Mouse (Mus musculus) kidney, postnatal 4 days (tissue): ENCODE results near the gene Lsm2.
"Not testable (repeated sequence)": the region's sequence is repeated elsewhere in the genome, so short reads cannot be mapped to it uniquely, and the experiment has no call there.

Experiments used
- DNase-seq, 2 experiments: peaks; one replicate each; pipeline ENCODE4 v3.0.0; 2021; ENCODE audit warnings: mixed read lengths in 2 of 2

Gene Lsm2

DNA sequence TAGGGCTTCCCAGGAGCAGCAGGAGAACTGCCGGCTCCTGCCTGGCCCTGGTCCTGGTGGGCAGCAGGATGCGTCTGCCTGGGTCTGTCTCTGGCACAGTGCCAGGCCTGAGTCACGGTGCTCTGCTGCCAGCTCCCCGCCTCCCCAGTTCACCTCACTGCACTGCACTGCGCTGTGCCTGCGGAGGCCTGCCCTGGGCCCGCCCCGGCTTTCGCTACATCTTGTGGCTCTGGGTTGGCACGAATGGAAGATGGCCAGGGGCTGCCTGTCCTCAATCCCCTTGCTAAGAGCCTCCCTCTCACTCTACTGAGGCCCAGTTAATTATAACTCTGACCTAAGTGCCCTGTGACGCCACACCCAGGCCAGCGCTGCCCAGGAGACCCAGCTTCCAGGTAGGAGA, 34.7 kb downstream of the Lsm2 start, which contains the start of gene Vwa7:
TSS of gene Vwa7 (plus strand) at position 204 of the 400 bp plus-strand sequence.
- peak; percentile 56 to 74 for DNase-seq

DNA sequence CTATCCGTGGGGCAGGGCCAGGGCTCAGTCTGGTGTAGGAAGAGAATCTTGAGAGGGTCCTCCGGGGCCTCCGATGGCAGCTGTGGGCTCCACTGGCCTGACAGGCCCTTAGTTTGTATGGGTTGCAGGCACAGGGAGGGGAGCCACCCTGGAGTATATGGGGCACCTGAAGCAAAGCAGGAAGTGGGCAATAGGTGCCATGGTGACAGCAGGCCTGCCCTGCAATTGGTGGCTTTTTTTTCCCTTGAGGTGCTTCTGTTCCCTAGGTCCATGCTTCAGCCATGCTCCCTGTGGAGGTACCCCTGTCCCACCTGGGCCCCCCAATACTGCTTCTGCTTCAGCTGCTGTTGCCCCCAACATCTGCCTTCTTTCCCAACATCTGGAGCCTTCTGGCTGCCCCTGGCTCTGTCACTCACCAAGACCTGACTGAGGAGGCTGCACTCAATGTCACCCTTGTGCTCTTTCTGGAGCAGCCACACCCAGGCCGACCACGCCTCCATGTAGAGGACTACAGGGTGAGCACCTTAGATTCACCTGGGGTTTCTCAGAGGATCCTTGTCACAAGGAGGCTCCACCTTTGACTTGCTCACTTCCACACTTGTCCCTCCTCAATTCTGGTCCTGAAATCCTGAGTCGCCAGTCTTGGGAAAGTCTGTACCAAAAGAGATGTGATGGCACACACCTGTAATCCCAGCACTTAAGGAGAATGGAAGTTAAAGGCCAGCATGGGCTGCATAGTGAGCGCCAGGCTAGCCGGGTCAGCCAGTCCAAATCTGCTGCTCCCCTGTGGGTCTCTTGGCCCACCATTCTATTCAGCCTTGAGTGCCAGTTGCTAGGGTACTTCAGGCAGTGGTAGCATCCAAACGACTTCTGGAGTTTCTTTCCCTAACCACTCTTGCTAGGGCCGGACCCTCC, 35.4 kb downstream of the Lsm2 start:
- DNase-seq = no peak

DNA sequence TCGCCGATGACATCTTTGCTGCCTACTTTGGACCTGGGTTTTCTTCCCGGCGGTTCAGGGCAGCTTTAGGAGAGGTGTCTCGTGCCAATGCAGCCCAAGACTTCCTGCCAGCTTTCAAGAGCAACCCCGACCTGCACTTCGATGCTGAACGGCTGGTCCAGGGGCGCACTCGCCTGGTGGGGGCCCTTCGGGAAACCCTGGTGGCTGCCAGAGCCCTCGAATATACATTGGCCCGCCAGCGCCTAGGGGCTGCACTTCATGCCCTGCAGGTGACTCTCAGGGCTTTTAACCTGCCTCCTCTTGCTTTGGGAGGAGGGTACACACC, 36.0 kb downstream of the Lsm2 start:
- DNase-seq = no peak

DNA sequence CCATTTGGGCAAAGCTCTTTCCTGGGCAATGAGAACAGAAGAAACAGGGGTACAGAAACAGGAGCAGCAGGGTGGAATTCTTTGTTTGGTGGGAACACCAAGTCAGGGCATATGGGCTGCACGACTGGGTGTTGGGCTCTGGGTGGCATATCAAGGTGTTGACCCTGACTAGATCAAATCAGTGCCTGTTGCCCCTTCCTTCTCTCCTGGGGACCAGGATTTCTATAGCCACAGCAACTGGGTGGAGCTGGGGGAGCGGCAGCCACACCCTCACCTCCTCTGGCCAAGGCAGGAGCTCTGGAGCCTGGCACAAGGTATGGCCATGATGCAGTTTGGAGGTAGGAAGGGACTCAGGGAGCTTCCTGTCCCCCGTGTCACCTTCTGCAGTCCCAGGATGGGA, 36.5 kb downstream of the Lsm2 start:
- DNase-seq = no peak

DNA sequence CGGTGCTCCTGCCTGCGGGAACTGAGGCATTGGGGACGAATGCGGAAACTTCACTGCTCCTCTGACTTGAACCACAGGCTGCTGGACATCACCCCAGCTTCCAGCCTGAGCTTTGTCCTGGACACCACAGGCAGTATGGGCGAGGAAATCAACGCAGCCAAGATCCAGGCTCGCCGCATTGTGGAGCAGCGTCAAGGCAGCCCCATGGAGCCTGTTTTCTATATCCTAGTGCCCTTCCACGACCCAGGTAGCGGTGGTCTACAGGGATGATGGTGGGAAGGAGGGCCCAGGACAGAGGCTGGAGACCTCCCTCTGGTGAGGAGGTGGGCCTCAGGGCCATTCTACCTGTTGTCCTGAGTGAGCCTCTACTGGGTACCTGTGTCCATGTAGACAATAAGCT, 38.2 kb downstream of the Lsm2 start:
- no peak for DNase-seq

DNA sequence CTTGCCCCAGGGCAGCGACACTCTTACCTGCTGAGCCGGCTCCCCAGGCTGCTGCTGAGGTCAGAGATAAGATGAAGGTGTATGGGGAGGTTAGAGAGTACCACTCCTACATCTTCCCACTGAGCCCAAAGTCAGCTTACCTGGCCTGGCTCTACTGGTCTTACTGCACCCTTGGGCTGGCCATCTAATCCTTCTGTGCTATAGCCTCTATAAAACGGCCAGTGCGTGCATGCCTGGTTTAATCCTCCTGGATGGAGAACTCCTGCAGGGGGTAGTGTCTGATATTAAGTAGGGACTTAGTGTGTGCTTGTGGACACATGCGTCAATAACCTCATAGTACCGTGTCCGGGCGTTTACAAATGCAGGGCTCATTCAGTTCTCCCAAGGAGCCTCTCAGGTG, 38.9 kb downstream of the Lsm2 start:
- DNase-seq = no peak

DNA sequence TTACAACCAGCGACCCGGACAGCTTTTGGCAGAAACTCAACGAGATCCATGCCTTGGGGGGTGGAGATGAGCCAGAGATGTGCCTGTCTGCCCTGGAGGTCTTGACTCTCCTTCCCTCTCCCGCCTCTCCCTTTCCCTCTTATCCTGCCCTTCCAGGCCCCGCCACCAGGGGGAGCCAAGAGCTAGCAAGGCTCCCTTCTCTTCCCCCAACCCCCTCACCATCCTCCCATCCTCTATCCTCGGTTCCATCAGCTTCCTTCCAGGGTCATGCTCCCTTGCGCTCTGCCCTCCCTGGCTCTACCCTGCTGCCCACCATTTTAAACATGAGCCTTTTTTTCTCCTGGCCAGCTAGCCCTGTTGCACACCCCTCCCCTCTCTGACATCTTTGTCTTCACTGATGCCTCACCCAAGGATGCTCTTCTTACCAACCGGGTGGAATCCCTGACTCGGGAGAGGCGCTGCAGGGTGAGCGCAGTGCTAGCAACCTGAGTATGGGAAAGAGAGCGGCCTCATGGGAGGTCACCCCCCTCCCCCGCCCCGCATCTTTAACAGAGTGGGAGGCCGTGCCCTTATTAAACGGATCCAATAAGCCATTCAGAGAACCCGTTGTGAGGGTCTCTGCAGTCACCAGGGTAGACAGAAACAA, 39.6 kb downstream of the Lsm2 start:
- DNase-seq = peak; percentile 94 to 95

DNA sequence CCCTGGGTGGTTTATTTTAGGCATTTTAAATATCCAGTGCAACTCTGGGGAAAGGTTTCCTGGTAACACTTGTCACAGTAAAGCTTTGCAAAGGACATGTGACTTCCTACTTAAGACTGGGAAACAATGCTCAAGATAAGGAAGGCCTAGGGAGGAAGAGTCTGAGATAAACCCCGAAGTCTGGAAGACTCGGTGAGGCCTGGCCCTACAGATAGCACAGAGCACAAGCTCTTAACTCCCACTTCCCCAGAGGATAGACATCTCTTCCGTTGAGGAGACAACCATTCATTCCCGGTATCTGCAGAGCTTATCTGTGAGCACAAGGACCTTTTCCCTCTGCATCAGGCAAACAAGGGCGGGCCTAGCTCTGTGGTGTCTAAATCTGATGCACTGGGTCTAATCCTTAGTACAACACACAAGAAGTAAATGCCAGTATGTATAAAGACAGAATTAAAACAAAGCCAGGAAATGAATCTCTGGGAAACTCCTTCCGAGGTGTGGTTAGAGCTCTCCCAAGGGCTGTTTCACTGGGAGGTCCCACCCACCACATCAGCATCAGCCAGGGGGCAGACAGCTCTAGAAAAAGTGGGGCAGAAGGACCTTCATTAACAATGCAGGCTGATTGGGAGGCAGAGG, 40.3 kb downstream of the Lsm2 start:
- DNase-seq = peak in 1 of 2 experiments; percentile 39

DNA sequence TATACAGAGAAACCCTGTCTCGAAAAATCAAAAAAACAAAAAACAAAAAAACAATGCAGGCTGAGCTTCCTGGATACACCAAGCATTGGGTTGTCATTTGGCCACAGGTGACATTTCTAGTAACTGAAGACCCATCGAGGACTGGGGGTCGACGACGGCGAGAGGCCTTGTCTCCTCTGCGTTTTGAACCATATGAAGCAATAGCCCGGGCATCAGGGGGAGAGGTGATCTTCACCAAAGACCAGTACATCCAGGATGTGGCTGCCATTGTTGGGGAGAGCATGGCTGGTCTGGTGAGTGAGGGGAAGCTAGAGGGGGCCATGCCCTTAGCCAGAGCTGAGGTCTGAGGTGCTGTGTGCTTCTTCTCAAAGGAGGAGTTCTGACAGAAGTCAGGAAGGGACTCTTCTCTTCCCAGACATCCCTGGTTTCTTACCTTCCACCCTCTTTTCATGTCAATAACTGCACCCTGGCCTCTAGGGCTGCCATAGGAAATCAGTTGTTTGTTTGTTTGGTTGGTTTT, 40.9 kb downstream of the Lsm2 start:
- DNase-seq = no peak

DNA sequence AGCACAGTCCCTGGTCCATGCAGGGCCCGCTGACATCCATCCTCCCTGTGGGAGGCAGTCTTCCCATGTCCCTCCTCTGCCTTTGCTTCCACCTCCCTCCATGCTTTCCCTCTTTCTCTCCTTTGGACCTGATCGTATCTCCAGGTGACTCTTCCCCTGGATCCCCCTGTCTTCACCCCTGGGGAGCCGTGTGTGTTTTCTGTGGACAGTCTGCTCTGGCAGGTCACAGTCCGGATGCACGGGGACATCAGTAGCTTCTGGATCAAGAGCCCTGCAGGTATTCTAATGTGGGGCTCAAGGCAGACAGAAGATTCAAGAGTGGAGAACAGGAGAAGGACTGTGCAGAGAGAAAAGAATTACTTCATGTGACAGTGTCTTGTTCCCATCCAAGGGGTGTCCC, 41.6 kb downstream of the Lsm2 start:
- no peak for DNase-seq

DNA sequence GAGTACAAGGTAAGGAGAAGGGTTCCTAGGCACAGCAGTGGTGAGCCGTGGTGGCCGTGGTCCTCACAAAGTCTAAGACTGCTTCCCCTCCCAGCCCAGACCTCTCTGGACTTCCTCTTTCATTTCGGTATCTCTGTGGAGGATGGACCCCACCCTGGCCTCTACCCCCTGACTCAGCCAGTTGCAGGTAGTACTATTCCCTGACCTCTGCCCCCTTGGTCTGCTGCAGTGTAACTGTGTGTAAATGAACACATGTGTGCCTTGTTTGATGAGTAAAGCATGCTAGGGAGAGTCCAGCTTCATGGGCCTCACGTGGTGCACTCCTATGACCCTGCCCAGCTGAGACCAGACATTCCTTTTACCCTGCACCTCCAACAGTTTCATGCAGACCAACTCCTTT, 42.1 kb downstream of the Lsm2 start:
- DNase-seq = no peak

DNA sequence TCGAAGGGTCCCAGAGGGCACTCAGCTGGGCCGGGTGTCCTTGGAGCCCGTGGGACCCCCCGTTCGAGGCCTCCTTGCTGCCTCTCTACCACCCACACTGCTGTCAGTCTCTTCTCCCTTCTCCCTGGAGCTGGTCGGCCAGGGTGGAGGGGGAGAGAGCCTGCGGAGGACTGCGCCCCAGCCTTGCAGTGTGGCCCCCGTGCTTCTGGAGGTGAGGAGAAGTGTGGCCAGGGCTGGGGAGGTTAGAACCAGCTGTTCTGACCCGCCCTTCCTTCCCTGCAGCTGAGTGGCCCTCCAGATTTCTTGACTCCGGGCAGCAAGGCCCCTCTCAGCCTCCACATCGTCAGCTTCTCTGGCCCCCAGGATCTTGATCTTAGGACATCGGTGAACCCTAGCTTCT, 42.6 kb downstream of the Lsm2 start:
- DNase-seq = no peak

DNA sequence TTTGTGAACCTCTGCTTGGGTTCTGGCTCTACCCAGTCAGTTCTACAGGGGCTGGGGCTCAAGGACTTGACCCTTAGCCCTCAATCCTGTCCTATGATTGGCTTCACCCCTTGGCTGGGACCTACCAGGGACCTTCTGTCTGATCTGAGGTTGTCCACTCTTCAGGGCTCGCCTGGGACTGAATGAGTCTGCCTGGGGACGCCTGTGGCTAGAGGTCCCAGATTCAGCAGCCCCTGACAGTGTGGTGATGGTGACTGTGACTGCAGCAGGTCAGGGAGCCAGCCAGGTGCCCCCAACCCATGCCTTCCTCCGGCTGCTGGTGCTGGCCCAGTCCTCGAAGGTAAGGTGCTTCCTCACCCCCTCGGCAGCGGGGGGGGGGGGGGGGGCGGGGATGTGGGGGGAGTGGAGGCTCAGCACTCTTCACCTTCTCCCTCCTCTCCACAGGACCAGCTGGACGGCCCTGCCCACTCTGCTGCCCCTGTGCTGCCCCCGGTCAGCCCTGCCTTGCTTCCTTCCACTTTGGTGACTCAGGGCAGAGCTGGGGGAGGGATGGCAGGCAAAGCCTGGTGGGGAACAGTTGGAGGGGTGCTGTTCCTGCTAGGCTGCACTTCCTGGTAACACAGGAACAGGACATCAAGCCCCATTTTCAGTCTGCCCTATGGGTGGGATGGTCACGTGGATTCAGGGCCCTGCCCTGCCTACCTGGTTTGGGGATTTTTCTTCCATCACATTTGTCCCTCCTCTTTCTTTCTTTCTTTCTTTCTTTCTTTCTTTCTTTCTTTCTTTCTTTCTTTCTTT, 43.2 kb downstream of the Lsm2 start:
- DNase-seq = peak in 1 of 2 experiments; percentile 55

DNA sequence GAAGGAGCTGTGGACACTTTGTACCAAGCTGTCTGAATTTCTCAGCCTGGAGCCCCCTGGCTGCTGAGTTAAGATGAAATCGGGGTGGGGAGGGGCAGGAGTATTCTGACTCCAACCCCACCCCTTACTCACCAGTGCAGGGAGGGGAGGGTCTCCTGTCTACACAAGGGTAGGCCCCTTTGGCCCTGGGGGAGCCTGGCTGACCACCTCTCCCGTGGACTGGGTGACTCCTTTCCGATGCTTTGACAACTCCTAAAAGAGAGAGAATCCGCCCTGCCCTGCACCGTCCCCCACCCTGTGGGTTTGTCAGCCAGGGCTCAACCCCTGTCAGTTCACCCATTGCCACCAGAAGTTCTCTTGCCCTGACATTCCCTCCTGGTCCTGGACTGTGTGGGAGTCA, 44.5 kb downstream of the Lsm2 start:
- DNase-seq = no peak

DNA sequence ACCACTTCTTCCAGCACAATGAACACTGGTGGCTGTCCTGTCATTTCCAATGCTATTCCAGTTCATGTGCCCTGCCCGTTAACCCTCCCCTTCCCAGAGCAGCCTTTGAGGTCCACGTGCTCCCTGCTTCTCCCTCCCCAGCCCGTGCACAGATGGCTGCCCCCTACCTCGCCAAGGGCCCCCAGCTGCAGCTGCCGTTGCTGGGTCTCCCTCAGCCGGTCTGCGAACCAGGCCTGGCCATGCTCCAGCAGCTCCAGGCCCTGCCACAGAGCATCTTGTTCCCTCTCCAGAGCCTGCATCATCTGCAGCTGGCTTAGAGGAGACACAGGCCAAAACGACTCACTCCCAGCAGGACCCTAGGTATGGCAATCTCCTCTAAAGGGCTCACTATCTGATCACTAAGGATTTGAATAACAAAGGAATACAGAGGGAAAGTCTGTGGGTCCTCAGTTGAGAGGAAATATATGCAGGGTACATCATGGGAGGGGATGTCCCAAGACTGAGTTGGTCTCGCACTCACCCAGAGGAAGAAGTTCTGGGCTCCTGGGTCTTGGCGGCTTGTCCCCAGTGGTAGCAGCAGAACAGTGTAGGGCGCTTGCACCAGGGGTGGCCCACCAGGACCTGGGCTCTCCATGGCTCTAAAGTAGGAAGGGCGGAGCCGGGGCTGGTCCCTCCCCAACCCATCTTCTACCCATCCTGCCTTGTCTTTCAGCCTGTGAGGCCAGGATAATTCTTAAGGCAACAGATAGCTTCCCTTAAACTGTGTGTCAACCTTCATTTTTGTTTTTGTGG, 45.8 kb downstream of the Lsm2 start, which contains the start of gene Sapcd1:
TSS of gene Sapcd1 (minus strand) at position 740 of the 792 bp plus-strand sequence.
- DNase-seq = peak; percentile 42 to 43

DNA sequence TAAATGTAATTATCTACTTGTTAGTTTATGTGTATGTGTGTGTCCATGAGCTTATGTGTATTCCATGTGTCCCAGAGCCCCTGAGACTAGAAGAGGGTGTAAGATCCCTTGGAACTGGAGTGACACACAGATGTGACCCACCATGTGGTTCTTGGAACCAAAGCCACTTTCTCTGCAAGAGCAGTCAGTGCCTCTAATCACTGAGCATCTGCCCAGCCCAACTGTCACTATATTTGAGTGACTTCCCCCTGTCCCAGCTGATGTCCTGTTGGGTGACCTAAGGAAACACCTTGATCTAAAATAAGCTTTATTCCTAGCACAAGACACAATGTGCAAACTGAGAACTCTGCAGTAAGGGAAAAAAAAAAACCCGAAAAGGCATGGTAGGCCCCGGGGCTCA, 46.7 kb downstream of the Lsm2 start:
- no peak for DNase-seq

DNA sequence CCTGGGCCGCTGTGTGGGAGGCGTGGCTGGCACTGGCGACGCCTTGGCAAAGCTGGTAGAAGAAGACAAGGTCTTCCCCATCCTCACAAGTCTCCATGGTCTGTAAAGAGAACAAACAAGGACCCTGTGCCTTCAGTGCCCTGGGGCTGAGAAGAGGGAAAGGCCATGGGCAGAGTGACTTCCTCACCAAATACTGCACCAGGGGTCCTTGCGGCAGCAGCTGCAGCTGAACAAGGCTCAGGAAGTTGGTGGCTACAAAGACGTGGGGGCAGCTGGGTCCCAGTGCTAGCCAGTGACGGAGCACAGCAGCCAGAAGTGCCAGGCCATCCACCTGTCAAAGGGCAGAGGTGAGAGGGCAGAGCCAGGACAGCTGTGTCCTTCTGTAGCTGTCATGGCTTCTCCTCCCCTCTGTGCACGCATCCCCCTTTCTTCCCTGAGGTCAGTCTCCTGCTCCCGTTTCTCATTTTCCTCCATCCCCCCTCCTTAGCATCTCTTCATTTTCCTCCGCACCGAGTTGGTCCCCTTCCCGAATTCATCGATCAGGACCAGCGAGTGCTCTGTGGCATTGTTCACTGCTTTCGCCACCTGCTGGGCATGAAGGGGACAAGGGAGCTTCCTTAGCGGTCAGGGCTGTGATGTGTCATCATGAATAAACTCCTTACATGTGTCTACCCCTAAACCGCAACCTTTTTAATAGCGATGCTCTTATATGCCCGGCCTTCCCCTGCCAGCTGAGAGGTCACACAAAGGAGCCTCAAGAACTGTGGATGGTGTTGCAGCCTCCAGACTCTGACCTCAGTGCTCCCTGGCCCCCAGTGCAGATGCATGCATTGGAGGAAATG, 48.2 kb downstream of the Lsm2 start:
- peak in 1 of 2 experiments; percentile 54 for DNase-seq

DNA sequence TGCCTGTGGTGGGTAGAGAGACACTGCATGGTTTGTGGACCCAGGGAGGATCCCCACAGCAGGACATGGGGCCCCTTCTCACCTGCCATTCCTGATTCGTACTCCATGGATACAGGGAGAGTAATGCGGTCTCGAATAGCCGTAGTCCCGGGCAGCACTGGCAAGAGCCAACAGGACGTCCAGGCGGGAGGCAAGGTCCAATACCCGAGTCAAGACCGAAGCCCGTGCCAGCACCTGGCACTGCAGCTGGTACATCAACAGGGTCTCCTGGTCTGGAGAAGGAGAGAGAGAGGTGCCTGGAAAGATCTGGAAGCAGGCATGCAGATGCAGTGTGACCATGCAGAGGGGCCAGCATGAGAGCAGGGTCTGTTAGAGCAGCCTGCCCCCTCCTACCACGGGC, 49.6 kb downstream of the Lsm2 start:
- DNase-seq = no peak

DNA sequence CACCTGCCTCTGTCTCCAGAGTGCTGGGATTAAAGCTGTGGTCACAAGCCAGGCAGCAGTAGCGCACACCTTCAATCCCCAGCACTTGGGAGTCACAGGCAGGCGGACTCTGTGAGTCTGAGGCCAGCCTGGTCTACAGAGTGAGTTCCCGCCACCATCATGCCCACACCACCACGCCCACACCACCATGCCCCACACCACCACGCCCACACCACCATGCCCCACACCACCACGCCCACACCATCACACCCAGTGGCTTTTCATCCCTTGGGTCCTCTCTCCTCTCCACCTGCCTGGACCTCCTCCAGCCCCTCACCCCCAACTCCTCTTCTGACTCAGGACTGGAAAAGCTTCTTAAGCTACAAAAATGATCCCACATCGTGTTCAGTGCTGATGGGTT, 50.2 kb downstream of the Lsm2 start:
- no peak for DNase-seq

DNA sequence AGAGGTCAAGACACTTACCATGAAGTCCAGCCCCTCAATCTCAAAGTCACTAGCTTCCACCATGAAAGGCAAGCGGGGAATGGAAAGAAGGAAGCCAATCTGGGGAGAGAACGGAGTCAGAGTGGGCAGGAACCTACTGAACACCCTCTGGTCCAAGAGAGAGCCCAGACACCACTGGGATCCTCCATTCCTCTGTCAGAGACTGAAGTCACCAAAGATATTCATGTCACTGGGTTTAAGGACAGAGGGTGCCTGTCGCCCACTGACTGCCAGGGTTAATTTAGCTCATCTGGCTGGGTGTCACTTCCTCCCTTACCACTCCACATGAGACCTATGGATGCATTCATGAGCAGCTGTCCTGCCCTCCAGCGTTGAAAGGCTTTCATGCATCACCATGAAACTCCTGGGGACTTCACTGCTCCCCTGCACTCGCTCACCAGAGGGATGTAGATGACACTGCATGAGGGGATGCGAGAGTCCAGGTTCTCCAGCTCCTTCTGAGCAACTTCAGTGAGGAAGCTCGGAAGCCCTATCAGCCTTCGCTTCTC, 50.7 kb downstream of the Lsm2 start:
- no peak for DNase-seq

DNA sequence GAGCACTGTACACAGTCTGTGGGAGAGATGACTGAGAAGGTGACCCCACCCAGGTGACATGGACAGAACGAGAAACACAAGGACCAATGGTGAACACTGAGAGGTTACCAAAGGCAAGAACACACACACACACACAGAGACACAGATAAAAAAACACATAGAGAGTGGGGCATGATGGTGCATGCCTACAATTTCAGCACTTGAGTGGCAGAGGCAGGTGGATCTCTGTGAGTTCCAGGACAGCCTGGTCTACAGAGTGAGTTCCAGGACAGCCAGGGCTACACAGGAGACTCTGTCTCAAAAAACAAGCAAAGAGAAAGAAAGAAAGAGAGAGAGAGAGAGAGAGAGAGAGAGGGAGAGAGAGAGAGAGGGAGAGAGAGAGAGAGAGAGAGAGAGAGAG, 52.0 kb downstream of the Lsm2 start:
- DNase-seq = not testable (repeated sequence)
